Mouse (Mus musculus) megakaryocyte-erythroid progenitor cell, adult 5-6 weeks (primary cell): ENCODE measurements around the gene Map2k5. TPM values are rescaled to one million over a fixed set of nuclear protein-coding genes. Genes with fewer than 3 reads are reported as not detected.

Experiments
- ATAC-seq: replicated peaks from 2 replicates; pipeline ENCODE4 v1.8.0; 2016; ENCODE audit warnings: mild to moderate bottlenecking, inconsistent platforms; ENCODE audit not compliant: severe bottlenecking, poor library complexity, low FRiP score, low TSS enrichment
- total RNA-seq, 2 experiments: library from RNA; stranded (forward) in 1 of 2; stranded (reverse) in 1 of 2; fragments of 200-1000, 215-1000 nt in 1 of 2; fragments of >200 nt in 1 of 2; fragmentation: Nextera tagmentation in 1 of 2; gene quantifications; 2 replicates each; pipeline ENCODE4 v1.2.3; 2014 to 2017

The Map2k5 gene
- total RNA-seq, 2 experiments from 2014 or later: 11.3 to 26.5 TPM

- ATAC-seq: no peak
Observed at GRCm38 (mm10) chr9:63281996-63282395, 95.7 kb downstream of the Map2k5 start.

- ATAC-seq: no peak
Observed at GRCm38 (mm10) chr9:63281086-63281485, 96.6 kb downstream of the Map2k5 start.

- ATAC-seq: no peak
Observed at GRCm38 (mm10) chr9:63273781-63274180, 103.9 kb downstream of the Map2k5 start.

- no peak for ATAC-seq
Observed at GRCm38 (mm10) chr9:63269839-63270238, 107.9 kb downstream of the Map2k5 start.

- no peak for ATAC-seq
Observed at GRCm38 (mm10) chr9:63263188-63263587, 114.5 kb downstream of the Map2k5 start.

GRCm38 (mm10) chr9:63258768-63259167 is 118.9 kb downstream of the Map2k5 start:
- no peak for ATAC-seq

- no peak for ATAC-seq
Observed at GRCm38 (mm10) chr9:63257739-63258138, 120.0 kb downstream of the Map2k5 start.

GRCm38 (mm10) chr9:63250841-63251626 is 126.7 kb downstream of the Map2k5 start:
- no peak for ATAC-seq

GRCm38 (mm10) chr9:63248095-63248787 is 129.5 kb downstream of the Map2k5 start:
- ATAC-seq: no peak

- no peak for ATAC-seq
Observed at GRCm38 (mm10) chr9:63246568-63247169, 131.0 kb downstream of the Map2k5 start.

GRCm38 (mm10) chr9:63241961-63242360 is 135.7 kb downstream of the Map2k5 start:
- ATAC-seq: no peak

GRCm38 (mm10) chr9:63241241-63241640 is 136.5 kb downstream of the Map2k5 start:
- ATAC-seq: no peak

- ATAC-seq: no peak
Observed at GRCm38 (mm10) chr9:63234356-63234755, 143.3 kb downstream of the Map2k5 start.

- ATAC-seq: no peak
Observed at GRCm38 (mm10) chr9:63230289-63230688, 147.4 kb downstream of the Map2k5 start.

- ATAC-seq: no peak
Observed at GRCm38 (mm10) chr9:63229124-63229523, 148.6 kb downstream of the Map2k5 start.

GRCm38 (mm10) chr9:63222161-63222560 is 155.5 kb downstream of the Map2k5 start:
- no peak for ATAC-seq

- no peak for ATAC-seq
Observed at GRCm38 (mm10) chr9:63219851-63220250, 157.9 kb downstream of the Map2k5 start.

GRCm38 (mm10) chr9:63215031-63215430 is 162.7 kb downstream of the Map2k5 start:
- ATAC-seq: no peak

GRCm38 (mm10) chr9:63206769-63207276 is 170.9 kb downstream of the Map2k5 start:
- ATAC-seq: no peak

GRCm38 (mm10) chr9:63203461-63203860 is 174.2 kb downstream of the Map2k5 start:
- ATAC-seq: no peak
